Mouse (Mus musculus) lung, postnatal 0 days (tissue): ENCODE results near the gene Dennd6a.

Experiments used
- CTCF ChIP-seq: IDR thresholded peaks from 2 replicates; pipeline ENCODE4 v1.5.1; 2016; ENCODE audit warnings: antibody characterized with exemption, mild to moderate bottlenecking
- EP300 ChIP-seq: IDR thresholded peaks from 2 replicates; pipeline ENCODE4 v1.6.1; 2016; ENCODE audit warnings: antibody characterized with exemption, mild to moderate bottlenecking, control low read depth

DNA sequence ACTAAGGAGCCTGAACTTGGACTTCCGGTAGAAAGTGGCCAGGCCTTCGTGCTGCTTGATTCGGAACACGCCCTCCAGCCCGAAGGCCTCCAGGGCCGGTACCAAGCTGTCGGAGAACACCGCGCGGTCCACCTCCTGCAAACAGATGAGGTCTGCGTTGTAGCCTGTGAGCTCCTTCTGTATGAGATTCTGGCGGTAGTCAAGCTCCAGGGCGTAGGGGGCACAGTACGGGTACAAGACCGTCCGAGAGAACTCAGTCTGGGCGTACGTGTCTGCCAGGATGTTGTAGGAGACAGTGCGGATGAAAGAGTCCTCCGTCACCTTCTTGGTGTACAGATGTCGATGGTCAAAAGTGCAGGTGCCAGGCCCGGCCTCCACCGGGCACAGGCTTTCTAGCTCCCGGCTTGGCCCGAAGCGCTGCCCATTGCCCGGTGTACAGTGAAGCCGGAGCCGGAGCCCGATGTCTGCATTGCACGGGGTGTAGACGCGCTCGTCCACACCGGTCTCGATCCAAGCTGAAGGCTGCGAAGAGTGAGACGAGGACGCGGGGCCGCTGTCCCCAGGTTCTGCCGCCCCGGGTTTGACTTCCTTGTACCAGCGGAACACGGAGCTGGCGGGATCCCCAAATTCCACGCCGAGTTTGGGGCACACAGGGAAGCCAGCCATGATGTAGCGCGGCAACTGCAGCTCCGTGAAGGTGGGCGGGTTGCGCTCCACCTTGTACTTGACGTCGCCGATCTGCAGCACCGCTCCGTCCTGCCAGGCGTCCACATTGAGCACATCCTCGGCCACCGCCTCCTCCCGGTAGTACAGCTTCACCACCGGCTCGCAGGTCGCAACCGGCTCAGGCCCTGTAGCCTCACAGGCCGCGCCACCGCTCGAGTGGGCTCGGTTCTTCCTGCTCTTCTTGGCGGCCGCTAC, 95.0 kb downstream of the Dennd6a start:
- no peak for TF ChIP-seq CTCF
- no peak for TF ChIP-seq EP300
